ENCODE assay signal across 8 mouse cellular contexts in the genomic region with DNA sequence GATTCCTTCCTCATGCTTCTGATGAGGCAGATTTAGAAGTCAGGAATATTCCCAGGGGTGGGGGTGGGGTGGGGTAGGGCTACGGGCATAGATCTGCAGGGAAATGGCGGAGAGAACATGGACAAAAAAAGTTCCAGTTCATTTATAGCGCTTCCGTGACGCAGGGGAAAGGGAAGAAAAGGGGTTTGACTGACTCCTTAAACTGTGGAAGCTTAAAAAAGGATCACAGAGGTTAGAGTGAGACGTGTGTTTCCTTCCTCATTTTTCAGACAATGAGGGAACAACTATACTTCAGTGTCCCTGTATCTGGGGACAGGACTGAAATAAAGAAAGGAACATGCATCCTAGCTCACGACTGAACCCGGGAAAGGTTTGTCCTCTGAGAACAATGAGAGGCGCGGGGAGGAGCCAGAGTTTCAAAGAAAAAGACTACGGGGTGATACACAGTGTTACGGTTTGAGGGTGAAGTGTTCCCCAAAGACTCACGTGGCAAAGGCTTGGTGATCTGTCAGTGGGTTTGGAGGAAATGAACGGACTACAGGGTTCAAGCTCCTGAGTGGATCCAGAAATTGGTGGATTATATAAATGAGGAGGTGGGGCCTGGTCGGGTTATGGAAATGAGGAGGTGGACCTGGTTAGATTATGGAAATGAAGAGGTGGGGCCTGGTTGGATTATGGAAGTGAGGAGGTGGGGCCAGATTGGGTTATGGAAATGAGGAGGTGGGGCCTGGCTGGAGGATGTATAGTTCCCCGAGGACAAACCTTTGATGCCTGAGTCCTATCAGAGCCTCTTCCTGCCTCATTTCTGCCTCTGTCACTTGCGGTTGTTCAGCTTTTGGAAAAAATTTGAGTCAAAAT. TPM values are rescaled to one million over a fixed set of nuclear protein-coding genes. Genes with fewer than 3 reads are reported as not detected.
DNase-seq lines count a peak whose midpoint lies in the region; ATAC-seq and TF ChIP-seq lines count a peak whose summit lies in the region.
"Had no signal": no experiment of that assay in that cellular context is flagged by ENCODE, and none has a peak within 500 bp of the region (broad histone marks: within the 10 kb centered on the region; RNA-seq: fewer than 3 reads in every experiment).

No protein-coding gene starts in this region.

- DNase-seq in stomach, postnatal 0 days (ENCODE audit: low spot score), result no peak
- no peak for DNase-seq in liver, embryonic 11.5 days (ENCODE audit: low spot score)
- DNase-seq in thymus, postnatal 14 days, result peak; percentile 23
- DNase-seq in spleen, postnatal 36 days (ENCODE audit: low spot score in 2 of 2), result no peak
- no peak for DNase-seq in T-cell, adult 2 months (ENCODE audit: low spot score)
- DNase-seq: right cerebral cortex, postnatal 4 days had no signal

- H3K9ac ChIP-seq in stomach, embryonic 16.5 days (ENCODE audit: low read length), result no peak overlapping the region
- no peak overlapping the region for H3K9ac ChIP-seq in stomach, postnatal 0 days (ENCODE audit: low read length)
- H3K9ac ChIP-seq in embryonic facial prominence, embryonic 13.5 days, result no peak overlapping the region
- no peak overlapping the region for H3K9ac ChIP-seq in liver, embryonic 11.5 days (ENCODE audit: low read depth, low read length)

- no peak overlapping the region for H3K4me3 ChIP-seq in stomach, embryonic 16.5 days (replicated peaks; ENCODE audit: low read length)
- H3K4me3 ChIP-seq in stomach, postnatal 0 days (ENCODE audit: low read depth, low read length), result no peak overlapping the region
- H3K4me3 ChIP-seq in embryonic facial prominence, embryonic 13.5 days, result no peak overlapping the region
- peak overlapping the region; percentile 24; the same call in 1 of the 2 replicates for H3K4me3 ChIP-seq in liver, embryonic 11.5 days (ENCODE audit: low read depth, low read length)

- no peaks in the 10 kb centered on the region for H3K36me3 ChIP-seq in stomach, embryonic 16.5 days (ENCODE audit: control insufficient read depth, insufficient read depth, low read length)
- H3K36me3 ChIP-seq in stomach, postnatal 0 days (ENCODE audit: control insufficient read depth, insufficient read depth, low read length), result no peaks in the 10 kb centered on the region
- H3K36me3 ChIP-seq in embryonic facial prominence, embryonic 13.5 days, result no peaks in the 10 kb centered on the region
- H3K36me3 ChIP-seq in liver, embryonic 11.5 days (ENCODE audit: control insufficient read depth, insufficient read depth, low read length), result no peaks in the 10 kb centered on the region

- H3K4me2 ChIP-seq in stomach, embryonic 16.5 days (ENCODE audit: low read depth, low read length), result peak overlapping the region; percentile 3; the same call in 1 of the 2 replicates
- no peak overlapping the region for H3K4me2 ChIP-seq in stomach, postnatal 0 days (replicated peaks; ENCODE audit: low read depth)
- peak overlapping the region; percentile 18; the same call in 1 of the 2 replicates for H3K4me2 ChIP-seq in embryonic facial prominence, embryonic 13.5 days
- peak overlapping the region; percentile 49 for H3K4me2 ChIP-seq in liver, embryonic 11.5 days

- H3K27ac ChIP-seq in stomach, embryonic 16.5 days (ENCODE audit: low read length), result no peak overlapping the region
- H3K27ac ChIP-seq in stomach, postnatal 0 days (replicated peaks), result no peak overlapping the region
- no peak overlapping the region for H3K27ac ChIP-seq in embryonic facial prominence, embryonic 13.5 days
- H3K27ac ChIP-seq in liver, embryonic 11.5 days (ENCODE audit: low read depth, low read length), result no peak overlapping the region

- no peaks in the 10 kb centered on the region for H3K27me3 ChIP-seq in stomach, embryonic 16.5 days (ENCODE audit: control insufficient read depth, insufficient read depth, low read length)
- H3K27me3 ChIP-seq in stomach, postnatal 0 days (ENCODE audit: control insufficient read depth, insufficient read depth, low read length), result no peaks in the 10 kb centered on the region
- H3K27me3 ChIP-seq in embryonic facial prominence, embryonic 13.5 days, result no peaks in the 10 kb centered on the region
- H3K27me3 ChIP-seq in liver, embryonic 11.5 days (replicated peaks; ENCODE audit: control insufficient read depth, insufficient read depth, low read length), result no peaks in the 10 kb centered on the region

- no peaks in the 10 kb centered on the region for H3K9me3 ChIP-seq in stomach, embryonic 16.5 days (replicated peaks; ENCODE audit: control insufficient read depth, low read length)
- no peaks in the 10 kb centered on the region for H3K9me3 ChIP-seq in stomach, postnatal 0 days (ENCODE audit: control insufficient read depth, low read length)
- no peaks in the 10 kb centered on the region for H3K9me3 ChIP-seq in embryonic facial prominence, embryonic 13.5 days
- H3K9me3 ChIP-seq in liver, embryonic 11.5 days (ENCODE audit: control insufficient read depth, low read length), result no peaks in the 10 kb centered on the region

- H3K4me1 ChIP-seq in stomach, embryonic 16.5 days (ENCODE audit: control insufficient read depth, insufficient read depth, low read length), result 0 out of 2 replicates have a peak, but pooled peaks cover 9% of the 10 kb centered on the region
- no peaks in the 10 kb centered on the region for H3K4me1 ChIP-seq in stomach, postnatal 0 days (replicated peaks; ENCODE audit: control insufficient read depth, insufficient read depth)
- H3K4me1 ChIP-seq in embryonic facial prominence, embryonic 13.5 days, result peaks cover 15% of the 10 kb centered on the region
- H3K4me1 ChIP-seq in liver, embryonic 11.5 days (replicated peaks; ENCODE audit: control insufficient read depth, insufficient read depth, low read length), result no peaks in the 10 kb centered on the region

- no peak for TF ChIP-seq CTCF in stomach, postnatal 0 days (IDR thresholded peaks at IDR 0.05; ENCODE audit: low read depth)

- TF ChIP-seq EP300 in stomach, postnatal 0 days (optimal IDR thresholded peaks at IDR 0.05), result no peak

- ATAC-seq in stomach, embryonic 16.5 days (ENCODE audit: insufficient read depth, low FRiP score), result no peak; the same call in 1 of the 2 replicates
- no peak for ATAC-seq in stomach, postnatal 0 days (ENCODE audit: low FRiP score, low TSS enrichment)
- no peak for ATAC-seq in embryonic facial prominence, embryonic 13.5 days (ENCODE audit: insufficient number of reproducible peaks, insufficient read depth, low FRiP score, low TSS enrichment, low read depth)
- peak; percentile 78 for ATAC-seq in liver, embryonic 11.5 days (replicated peaks; ENCODE audit: low FRiP score)

- WGBS in stomach, embryonic 16.5 days, result 35% methylated on average over 17 of the region's 17 CpGs
- 37% methylated on average over 17 of the region's 17 CpGs for WGBS in stomach, postnatal 0 days
- WGBS in embryonic facial prominence, embryonic 13.5 days, result 22% methylated on average over 17 of the region's 17 CpGs
- WGBS in liver, embryonic 11.5 days, result 20% methylated on average over 17 of the region's 17 CpGs

RNA-seq across cellular contexts. Expression of a gene that starts 57.8 kb away (rescaled TPM):
- polyA plus RNA-seq in stomach, embryonic 16.5 days (2015; fragmentation: Nextera tagmentation; extraction: Ambion mirVana), result 4.7 and 6.0 TPM in 2 replicates
- polyA plus RNA-seq in stomach, postnatal 0 days (2015; fragmentation: Nextera tagmentation; extraction: Ambion mirVana), result 2.4 and 2.5 TPM in 2 replicates
- 1.9 and 2.4 TPM in 2 replicates for polyA plus RNA-seq in embryonic facial prominence, embryonic 13.5 days (2015; fragmentation: Nextera tagmentation; extraction: Ambion mirVana)
- polyA plus RNA-seq in liver, embryonic 11.5 days (2014; fragmentation: Nextera tagmentation; extraction: Ambion mirVana), result 1.2 and 2.3 TPM in 2 replicates
